Mouse (Mus musculus) c-Kit-positive CD71-positive TER-119-negative erythroid progenitor cells, embryonic 14.5 days (primary cell): ENCODE results near the gene Gm8857.
"Not testable (repeated sequence)": the region's sequence is repeated elsewhere in the genome, so short reads cannot be mapped to it uniquely, and the experiment has no call there.

Experiments used
- DNase-seq: peaks from one replicate; pipeline ENCODE4 v3.0.0-alpha.2; 2013; ENCODE audit warnings: low read depth

Gene Gm8857

GRCm38 (mm10) chr5:10947505-10947904, at the start of gene Gm8857, which contains the start of gene Gm8871:
Gm8857 (plus strand) TSS chr5:10947807.
Gm8871 (plus strand) TSS chr5:10947805.
- not testable (repeated sequence) for DNase-seq

GRCm38 (mm10) chr5:10953512-10953911, 5.9 kb downstream of the Gm8857 start:
- not testable (repeated sequence) for DNase-seq

GRCm38 (mm10) chr5:10958057-10958456, 10.4 kb downstream of the Gm8857 start:
- DNase-seq, result not testable (repeated sequence)
